Mouse (Mus musculus): ENCODE data around the gene Spp2.

DNA sequence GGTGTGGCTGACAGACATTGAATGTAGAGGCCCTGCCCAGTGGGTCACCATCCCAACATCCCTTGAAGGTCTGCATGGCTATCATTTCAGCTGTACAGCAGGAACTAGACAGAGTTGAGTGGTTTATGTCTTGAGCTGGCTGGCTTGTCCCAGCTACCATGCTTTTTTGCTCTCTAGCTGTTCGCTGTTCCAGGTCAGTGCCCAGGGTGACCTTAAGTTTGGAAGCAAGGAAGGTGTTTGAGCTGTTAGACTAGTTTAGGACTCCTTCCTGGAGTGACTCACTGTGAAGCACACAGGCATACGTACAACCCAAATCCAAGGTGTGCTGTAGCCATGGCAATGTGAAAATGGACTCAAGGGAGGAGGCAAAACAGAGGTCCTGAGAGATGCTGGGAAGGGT, 61.6 kb downstream of the Spp2 start:
- TF ChIP-seq MAX (IDR thresholded peaks at IDR 0.05; ENCODE audit: low read depth): no peak
- TF ChIP-seq POLR2A (IDR thresholded peaks at IDR 0.05; ENCODE audit: insufficient read length, low read depth): no peak
- TF ChIP-seq E2F4 (IDR thresholded peaks at IDR 0.05; ENCODE audit: insufficient read depth): no peak
- no peak for TF ChIP-seq CEBPB (IDR thresholded peaks at IDR 0.05; ENCODE audit: insufficient read depth, poor library complexity, severe bottlenecking)
- TF ChIP-seq POLR2AphosphoS2 (IDR thresholded peaks at IDR 0.05; ENCODE audit: insufficient read length, low read depth): no peak
- no peak for TF ChIP-seq MYOD1 (IDR thresholded peaks at IDR 0.05; ENCODE audit: control insufficient read depth in 1 of 3, insufficient read length in 2 of 3, low read depth in 2 of 3)
- TF ChIP-seq TCF12 (IDR thresholded peaks at IDR 0.05; ENCODE audit: insufficient read depth, poor library complexity, severe bottlenecking): no peak
- no peak for TF ChIP-seq USF1 (IDR thresholded peaks at IDR 0.05; ENCODE audit: low read depth)
- TF ChIP-seq MYOG (IDR thresholded peaks at IDR 0.05; ENCODE audit: control insufficient read depth in 1 of 3, insufficient read depth in 1 of 3, insufficient read length in 2 of 3, low read depth in 2 of 3): no peak
- no peak for TF ChIP-seq REST (IDR thresholded peaks at IDR 0.05; ENCODE audit: insufficient read depth, insufficient read length)
- no peak for TF ChIP-seq TCF3 (IDR thresholded peaks at IDR 0.05; ENCODE audit: insufficient read length, low read depth)
- TF ChIP-seq SRF (IDR thresholded peaks at IDR 0.05; ENCODE audit: control insufficient read depth, insufficient read length, low read depth): no peak
